Mouse (Mus musculus): ENCODE data around the gene Pkd1l2. TPM values are rescaled to one million over a fixed set of nuclear protein-coding genes. Genes with fewer than 3 reads are reported as not detected.

Pkd1l2 gene
- total RNA-seq, 2 experiments from 2014 or later = 0.08 TPM; not detected in 1

- peak; percentile 90 to 98 for DNase-seq (ENCODE audit: low spot score in 2 of 2)
These were observed 103.5 kb downstream of the Pkd1l2 start, which contains the start of gene 1700030J22Rik for GRCm38 (mm10) chr8:116978631-116979256. TSS of gene 1700030J22Rik (minus strand) at chr8:116978959.

GRCm38 (mm10) chr8:116978052-116978451 is 104.2 kb downstream of the Pkd1l2 start:
- DNase-seq (ENCODE audit: low spot score in 2 of 2) = no peak

GRCm38 (mm10) chr8:116975606-116976005 is 106.6 kb downstream of the Pkd1l2 start:
- DNase-seq (ENCODE audit: low spot score in 2 of 2) = no peak

- DNase-seq (ENCODE audit: low spot score in 2 of 2) = no peak
These were observed 107.2 kb downstream of the Pkd1l2 start for GRCm38 (mm10) chr8:116975066-116975465.

GRCm38 (mm10) chr8:116969531-116969930 is 112.7 kb downstream of the Pkd1l2 start:
- DNase-seq (ENCODE audit: low spot score in 2 of 2) = no peak

GRCm38 (mm10) chr8:116954415-116954814 is 127.8 kb downstream of the Pkd1l2 start:
- DNase-seq (ENCODE audit: low spot score in 2 of 2) = no peak

GRCm38 (mm10) chr8:116952428-116952827 is 129.8 kb downstream of the Pkd1l2 start:
- no peak for DNase-seq (ENCODE audit: low spot score in 2 of 2)

- no peak for DNase-seq (ENCODE audit: low spot score in 2 of 2)
These were observed 130.5 kb downstream of the Pkd1l2 start for GRCm38 (mm10) chr8:116951778-116952177.

- DNase-seq (ENCODE audit: low spot score in 2 of 2) = no peak
These were observed 130.9 kb downstream of the Pkd1l2 start for GRCm38 (mm10) chr8:116951369-116951768.

GRCm38 (mm10) chr8:116947589-116947988 is 134.7 kb downstream of the Pkd1l2 start:
- DNase-seq (ENCODE audit: low spot score in 2 of 2) = no peak

- DNase-seq (ENCODE audit: low spot score in 2 of 2) = no peak
These were observed 135.4 kb downstream of the Pkd1l2 start for GRCm38 (mm10) chr8:116946851-116947250.

- DNase-seq (ENCODE audit: low spot score in 2 of 2) = no peak
These were observed 135.9 kb downstream of the Pkd1l2 start for GRCm38 (mm10) chr8:116946268-116946838.

Other genes with a start within 250 kb of the Pkd1l2 start
- 10 to 100 TPM; 24.9 to 25.4 TPM for gene Cmc2, start 161.0 kb downstream of the Pkd1l2 start, total RNA-seq (2021)
- gene Cenpn, start 160.7 kb downstream of the Pkd1l2 start, total RNA-seq (2021) = 1 to 10 TPM; 8.7 to 8.9 TPM
- gene Atmin, start 139.1 kb downstream of the Pkd1l2 start, total RNA-seq (2021) = 10 to 100 TPM; 16.4 to 17.1 TPM
- under 1 TPM; 0.18 to 0.34 TPM for gene 1700030J22Rik, start 103.5 kb downstream of the Pkd1l2 start, total RNA-seq (2021)
- gene Gcsh, start 88.9 kb downstream of the Pkd1l2 start, total RNA-seq (2021) = 10 to 100 TPM; 40.1 to 41.6 TPM
- gene Bco1, start 13.4 kb upstream of the Pkd1l2 start, total RNA-seq (2021) = under 1 TPM; 0.20 to 0.41 TPM
- 1 to 10 TPM; 9.2 to 9.5 TPM for gene Gan, start 75.7 kb upstream of the Pkd1l2 start, total RNA-seq (2021)
- 10 to 100 TPM; 39.1 to 40.7 TPM for gene Cmip, start 174.6 kb upstream of the Pkd1l2 start, total RNA-seq (2021)